Mouse (Mus musculus) activated CD4-positive, CD25-positive, alpha-beta regulatory T cell, adult 9 weeks (primary cell): ENCODE data around the gene Lins1. TPM values are rescaled to one million over a fixed set of nuclear protein-coding genes. Genes with fewer than 3 reads are reported as not detected.

Source experiments
- polyA plus RNA-seq: library from polyadenylated mRNA; unstranded; fragments of 100-300 nt; shearing (Covaris generic); gene quantifications from one replicate; pipeline ENCODE4 v1.2.1, GENCODE M21; 2017

Gene Lins1
- polyA plus RNA-seq: 17.5 TPM

DNA sequence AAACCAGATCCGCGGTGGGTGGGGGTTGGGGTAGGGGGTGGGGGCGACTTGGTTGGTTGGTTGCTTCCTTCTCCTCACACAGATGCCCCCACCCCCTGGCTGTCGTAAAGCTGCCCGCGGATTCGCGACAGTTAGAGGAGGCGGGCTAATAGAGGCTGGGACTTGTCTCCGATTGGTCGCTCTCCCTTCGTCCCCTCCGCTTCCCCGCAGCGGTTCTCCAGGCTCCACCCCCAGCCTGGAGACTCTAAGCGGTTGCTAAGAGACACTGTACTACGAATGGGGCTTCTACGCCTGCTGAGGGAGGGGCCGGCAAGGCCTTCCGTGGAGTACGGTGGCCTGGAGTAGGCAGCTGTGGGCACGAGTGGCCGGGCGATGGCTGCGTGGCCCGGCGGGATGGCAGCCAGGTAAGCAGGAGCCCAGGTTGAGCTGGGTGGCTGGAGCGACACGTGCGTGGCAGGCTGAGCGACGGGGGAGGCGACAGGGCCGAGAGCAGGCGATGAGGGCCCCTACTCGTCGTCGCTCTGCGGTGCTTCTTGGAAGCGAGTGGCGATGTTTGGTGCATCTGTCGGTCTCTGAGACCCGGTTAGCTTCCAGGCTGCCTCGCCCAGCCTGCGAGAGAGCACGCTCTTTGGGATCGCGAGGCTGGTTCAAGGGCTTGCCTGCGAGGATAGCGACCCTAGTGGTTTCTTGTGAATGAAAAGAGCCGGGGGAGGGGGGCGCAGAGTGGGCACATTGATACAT is at the start of gene Lins1:
TSS of gene Lins1 (plus strand) at position 270 of the 741 bp plus-strand sequence.

DNA sequence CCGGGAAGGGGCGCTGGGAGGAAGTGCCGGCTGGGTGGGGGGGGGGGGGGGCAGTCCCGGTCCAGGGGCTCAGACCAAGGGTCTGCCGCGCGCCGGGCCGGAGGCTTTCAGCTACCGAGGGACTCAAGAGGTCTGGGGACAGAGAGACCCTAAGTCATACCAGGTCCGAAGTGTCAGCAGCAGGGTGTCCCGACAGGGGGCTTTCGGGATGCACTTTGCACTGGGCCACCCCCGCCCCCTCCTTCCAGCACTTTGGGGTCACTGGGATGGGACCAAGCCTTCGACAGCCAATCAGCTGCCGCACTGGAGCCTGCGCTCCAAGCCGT is 432 bp upstream of the Lins1 start, which contains the start of gene Asb7:
TSS of gene Asb7 (minus strand) at position 303 of the 326 bp plus-strand sequence.

DNA sequence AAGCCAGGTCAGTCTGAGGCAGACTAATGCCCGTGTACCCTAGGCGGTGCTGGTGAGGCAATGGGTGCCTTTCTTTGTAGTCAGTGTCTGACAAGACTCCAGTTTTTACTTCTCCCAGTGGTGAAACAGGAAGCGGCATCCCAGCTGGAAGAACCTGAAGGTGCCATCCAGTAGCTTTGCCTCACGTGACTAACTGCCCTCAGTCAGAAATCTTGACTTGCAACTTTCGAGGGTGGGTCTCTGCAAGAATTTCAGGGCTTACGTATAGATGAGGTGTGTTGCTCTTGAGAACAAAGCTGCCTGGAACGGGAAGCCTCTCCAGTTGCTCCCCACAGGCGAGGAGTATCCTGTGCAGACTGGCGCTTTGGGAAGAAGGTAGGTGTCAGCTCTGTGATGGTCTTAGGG is 53.7 kb downstream of the Lins1 start, which contains the start of gene Cers3:
TSS of gene Cers3 (plus strand) at position 128 of the 405 bp plus-strand sequence.

Other genes starting within 250 kb of the Lins1 start
- gene Asb7, start 293 bp upstream of the Lins1 start, polyA plus RNA-seq: 6.8 TPM
- gene Cers3, start 53.6 kb downstream of the Lins1 start, polyA plus RNA-seq: not detected
- gene Adamts17, start 149.8 kb downstream of the Lins1 start, polyA plus RNA-seq: 0.76 TPM